Mouse (Mus musculus): ENCODE measurements around the gene Lmbr1l.

Gene Lmbr1l

DNA sequence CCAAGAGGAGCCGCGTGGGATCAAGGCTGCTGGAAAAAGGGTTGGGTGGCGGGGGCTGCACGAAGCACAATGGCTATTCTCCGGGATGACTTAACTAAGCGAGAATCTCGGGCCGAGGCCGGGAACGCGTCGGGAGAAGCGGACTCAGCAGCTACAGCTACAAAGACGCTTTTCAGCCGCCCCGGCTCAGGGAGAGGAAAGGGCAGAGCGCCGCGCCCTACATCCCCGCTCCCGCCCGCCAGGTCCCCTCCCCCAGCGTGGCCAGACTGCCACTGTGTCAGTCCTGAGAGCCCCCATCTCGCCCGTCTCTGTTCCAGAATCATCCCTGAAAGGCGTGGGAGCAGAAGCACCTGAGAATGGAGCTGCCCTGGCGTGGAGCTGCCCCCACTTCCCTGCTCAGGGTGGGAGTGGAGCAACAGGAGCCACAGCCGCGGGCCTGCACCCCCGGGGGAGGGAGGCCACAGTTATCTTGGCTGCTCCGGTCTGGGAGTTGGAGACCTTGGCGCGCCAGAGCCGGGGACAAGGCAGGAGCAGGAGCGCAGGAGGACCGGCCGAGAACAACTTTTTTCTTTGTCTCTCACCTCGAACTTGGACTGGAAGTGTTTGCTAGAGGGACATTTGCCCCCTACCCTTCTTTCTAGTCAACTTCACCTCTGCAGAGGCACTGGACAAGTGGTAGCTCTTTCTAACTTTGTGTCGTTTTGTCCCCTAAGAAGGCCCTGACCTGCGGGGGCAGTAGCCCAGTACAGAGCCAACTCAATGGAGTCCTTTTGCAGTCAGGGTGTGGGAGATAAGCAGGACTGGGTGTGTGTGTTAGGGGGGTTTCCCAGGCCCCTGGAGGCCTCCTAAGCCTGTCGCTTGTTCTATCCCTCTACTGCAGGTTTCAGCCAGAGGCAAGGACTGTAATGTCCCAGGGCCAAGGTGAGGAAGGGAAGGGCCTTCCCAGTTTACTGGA is 22.1 kb downstream of the Lmbr1l start:
- DNase-seq (ENCODE audit: low spot score in 2 of 2): no peak

DNA sequence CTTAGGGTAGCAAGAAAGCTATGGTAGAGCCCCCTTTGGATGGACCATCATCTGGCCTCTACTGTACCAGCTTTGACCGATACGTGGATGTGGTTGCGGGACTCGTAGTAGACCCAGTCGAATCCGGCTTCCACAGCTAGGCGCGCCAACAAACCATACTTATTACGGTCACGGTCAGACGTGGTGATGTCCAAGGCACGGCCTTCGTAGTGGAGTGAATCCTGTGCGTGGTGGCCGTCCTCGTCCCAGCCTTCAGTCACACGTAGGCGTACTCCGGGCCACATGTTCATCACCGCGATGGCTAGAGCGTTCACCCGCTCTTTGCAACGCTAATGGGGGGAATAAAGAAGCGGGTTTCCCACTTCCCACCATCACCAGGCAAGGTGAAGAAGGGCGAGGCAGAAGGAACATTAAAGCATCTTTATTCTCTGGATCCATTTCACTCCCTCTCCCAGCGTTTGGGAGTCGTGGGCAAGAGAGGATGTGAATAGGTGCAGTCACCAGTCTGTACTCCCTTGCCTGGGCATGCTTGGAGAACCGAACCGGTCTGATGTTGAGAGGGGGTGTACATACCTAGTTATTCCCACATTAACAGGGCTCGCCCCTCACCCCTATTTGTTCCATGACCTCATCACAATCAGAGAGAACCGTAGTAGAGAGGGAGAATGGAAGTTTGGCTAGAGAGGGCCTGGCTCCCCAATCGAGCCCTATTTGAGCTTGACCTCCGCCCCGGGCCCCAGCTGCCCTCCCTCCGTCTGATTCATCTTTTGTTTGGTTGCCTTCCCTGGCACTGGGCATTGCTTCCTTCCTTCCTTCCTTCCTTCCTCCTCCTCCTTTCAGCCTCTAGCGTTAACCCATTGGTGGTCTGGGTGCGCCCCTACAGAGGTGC is 23.0 kb downstream of the Lmbr1l start:
- DNase-seq (ENCODE audit: low spot score in 2 of 2): no peak

DNA sequence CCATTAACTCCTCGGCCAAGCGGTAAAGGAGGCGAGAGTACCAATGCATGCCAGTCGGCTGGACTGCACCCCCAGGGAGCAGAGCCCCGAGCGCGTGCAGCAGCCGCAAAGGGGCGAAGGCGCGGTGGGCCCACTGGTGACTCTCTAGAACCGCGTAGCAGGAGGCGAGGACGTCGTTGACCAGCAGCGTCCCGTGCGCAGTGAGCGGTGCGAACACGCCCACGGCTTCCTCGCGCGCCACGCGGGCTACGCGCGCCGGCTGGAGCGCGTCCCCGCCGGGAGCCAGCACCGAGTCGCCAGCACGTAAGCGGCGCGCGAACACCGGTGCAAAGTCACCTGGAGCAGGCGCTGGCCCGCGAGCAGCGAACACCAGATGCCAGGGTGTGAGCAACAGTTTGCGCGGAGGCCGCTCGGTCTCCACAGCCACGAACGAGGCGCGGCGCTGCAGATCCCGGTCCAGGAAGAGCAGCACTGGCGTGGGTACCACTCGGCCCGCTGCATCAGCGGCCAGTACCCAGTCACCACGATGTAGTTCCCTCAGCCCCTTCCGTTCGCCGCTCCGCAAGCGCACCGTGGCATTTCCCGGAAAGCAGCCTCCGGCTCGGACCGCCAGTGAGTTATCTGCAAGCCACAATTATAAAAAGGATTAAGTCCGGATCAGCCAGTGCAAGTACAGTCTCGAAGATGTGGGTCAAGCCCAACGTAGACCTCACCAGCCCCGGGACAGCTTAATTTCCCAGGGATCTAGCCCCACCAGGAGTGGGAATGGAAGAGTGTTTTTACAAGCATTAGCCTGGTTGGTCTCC is 23.9 kb downstream of the Lmbr1l start, which contains the start of gene Rhebl1:
Gene Rhebl1, minus strand, starts transcription at position 601 of the 806 bp plus-strand sequence.
- no peak for DNase-seq (ENCODE audit: low spot score in 2 of 2)

DNA sequence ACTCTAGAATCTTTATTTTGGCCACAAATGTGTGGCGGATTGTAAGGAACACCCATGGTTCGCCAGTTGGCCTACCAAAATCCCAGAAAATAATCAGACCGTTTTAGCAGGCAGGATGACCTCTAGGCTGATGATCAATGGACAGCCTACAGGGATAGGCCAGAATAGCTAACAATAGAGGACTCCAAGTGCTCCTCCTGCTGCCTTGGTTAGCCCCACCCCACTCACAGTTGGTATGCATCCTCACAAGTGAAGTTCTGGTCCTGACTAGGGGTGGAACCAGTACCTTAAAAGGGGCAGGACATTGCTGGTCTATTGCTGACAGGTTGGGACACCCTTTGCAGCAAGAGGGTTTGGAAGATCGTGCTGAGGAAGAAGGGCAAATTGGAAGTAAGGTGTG is 25.0 kb downstream of the Lmbr1l start:
- no peak for DNase-seq (ENCODE audit: low spot score in 2 of 2)

DNA sequence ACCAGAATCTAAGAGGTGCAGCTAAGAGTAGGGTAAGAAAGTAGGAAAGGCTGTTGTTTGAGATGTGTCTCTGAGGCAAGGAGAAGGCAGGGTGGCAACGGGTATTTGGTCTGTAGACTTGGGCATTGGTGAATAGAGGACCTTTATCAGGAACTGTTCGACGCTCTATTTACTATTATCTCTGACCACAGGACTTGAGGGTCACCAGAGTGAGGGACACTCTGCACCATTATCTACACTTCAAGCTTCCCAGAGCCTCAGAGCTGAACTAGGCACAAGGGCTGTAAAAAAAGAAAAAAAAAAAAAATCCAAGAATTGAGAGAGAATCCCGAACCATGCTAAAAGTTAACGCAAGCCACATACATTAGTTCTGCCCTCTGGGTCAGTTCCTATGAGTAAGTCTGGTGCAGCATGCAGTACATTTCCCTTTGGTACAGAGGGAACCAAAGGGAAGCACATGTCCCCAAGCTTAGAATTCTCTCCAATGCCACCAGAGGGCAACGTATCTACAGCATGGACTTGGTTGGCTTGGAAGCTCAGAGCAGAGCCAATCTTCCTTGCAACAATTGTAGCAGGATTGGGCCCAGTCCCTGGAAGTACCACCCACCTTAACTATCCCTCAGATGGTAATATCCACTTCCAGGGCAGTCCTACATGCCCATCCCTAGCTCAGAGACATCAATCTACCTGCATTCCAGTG is 26.0 kb downstream of the Lmbr1l start:
- no peak for DNase-seq (ENCODE audit: low spot score in 2 of 2)

DNA sequence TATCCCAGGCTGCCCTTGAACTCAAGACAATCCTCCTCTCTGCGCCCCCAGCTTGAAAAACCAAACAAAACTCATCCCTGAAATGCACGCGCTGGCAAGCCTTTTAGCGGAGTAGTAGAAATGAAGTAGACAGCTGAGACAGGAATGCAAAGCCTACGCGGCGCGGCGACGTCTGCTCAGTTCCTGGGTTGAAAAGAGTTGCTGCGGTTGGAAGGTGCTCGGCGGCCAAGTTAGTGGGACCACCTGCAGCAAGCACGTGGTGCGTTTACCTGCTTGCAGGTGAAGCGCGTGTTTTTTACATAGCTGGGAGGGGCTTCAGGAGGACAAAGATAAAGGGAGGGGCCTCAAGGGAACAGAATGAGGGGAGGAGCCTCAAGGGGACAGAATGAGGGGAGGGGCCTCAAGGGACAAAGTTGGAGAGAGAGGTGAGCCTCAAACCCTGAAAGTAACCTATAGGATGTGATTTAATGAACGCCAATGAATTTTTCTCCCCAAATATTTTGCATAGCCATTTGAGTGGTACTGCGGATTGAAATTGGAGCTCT is 26.8 kb downstream of the Lmbr1l start:
- no peak for DNase-seq (ENCODE audit: low spot score in 2 of 2)

DNA sequence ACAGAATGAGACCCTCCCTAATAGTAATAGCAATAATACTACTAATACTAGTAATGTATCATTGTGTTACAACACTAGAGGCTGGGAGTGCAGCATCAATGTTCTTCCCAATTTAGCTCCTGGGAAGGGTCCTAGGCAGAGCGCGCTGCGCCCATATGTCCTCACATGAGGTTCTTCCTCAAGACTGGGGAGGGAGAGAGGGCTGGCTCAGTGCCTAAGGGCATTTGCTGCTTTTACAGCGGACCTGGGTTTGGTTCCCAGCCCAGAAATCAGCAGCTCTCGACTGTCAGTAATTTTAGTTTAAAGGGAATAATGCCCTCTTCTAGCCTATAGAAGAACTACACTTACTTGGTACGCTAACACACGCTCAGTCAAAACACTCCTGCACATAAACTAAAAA is 30.5 kb downstream of the Lmbr1l start:
- DNase-seq (ENCODE audit: low spot score in 2 of 2): no peak

DNA sequence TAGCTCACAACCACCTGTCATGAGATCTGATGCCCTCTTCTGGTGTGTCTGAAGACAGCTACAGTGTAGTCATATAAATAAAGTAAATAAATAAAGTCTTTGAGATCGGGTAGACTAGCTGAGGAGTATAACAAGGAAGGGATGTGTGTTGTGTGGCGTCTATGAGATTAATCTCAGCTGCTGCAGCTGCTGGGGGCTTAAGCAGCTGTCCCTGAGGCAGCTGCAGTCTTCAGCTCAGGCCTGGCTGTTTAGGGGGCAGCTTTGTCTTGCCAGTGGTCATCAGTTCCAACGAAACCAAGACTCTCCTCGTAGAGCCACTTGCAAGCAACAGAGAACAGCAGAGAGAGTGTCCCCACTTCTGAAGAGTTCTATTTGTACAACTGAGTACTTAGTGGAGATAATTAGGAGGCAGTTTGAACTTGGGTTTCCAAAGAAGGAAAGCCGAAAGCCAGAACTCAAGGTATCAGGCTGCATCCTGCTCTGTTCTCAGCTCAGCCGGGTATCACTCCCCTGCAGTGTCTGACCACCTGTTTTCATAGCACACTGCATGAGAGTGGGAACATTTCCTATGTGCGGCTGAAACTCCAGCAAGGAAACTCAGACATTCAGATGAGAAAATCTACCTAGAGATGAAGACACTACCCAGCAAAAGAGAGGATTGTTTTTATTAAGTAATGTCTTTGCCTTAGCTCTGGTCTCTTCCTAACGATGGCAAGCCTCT is 31.2 kb downstream of the Lmbr1l start:
- no peak for DNase-seq (ENCODE audit: low spot score in 2 of 2)

DNA sequence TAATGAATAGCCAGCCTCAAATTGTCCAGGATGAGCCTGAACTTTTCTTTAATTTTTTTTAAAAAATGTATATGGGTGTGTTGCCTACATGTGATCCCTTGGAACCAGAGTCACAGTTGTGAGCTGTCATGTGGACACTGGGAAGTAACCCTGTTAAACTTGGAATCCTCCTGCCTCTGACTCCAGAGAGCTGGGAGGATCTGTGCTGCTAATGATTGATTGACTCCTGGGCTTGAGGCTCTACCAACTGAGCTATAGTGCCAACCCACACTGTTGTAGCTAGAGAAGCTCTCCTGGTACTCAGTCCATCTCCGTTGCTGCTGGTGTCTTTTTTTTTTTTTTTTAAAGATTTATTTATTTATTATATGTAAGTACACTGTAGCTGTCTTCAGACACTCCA is 33.9 kb downstream of the Lmbr1l start:
- DNase-seq (ENCODE audit: low spot score in 2 of 2): no peak

DNA sequence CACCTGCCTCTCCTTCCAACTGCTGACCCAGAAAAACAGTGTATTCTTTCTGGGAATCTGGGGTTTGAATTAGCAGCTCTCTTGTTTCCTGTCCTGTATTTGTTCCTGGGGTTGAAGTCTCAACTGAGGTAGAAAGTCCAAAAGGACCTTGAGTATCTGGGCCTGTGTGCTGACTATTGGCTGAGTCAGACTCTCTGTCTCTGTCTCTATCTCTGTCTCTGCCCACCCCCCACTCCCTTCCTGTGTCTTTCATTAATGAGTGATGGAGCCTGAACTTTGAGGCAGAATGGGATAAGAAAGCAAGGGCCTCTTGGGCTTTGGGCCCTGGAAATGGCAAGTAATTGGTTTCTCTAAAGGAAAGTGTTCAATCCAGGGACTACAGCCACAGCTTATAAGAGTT is 34.4 kb downstream of the Lmbr1l start:
- no peak for DNase-seq (ENCODE audit: low spot score in 2 of 2)

DNA sequence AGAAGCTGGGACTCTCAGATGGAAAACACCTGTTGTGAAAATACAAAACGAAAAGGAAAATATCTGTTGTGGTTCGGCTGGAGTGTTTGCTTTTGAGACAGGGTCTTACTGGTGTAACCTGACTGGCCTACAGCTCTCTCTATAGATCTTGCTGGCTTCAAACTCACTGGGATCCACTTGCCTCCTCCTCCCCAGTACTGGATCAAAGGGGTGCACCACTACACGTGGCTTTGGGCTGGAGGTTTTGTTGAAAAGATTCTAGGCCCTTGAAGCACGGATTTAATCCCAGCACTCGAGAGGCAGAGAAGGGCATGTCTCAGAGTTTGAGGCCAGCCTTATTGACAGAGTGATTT is 36.4 kb downstream of the Lmbr1l start:
- no peak for DNase-seq (ENCODE audit: low spot score in 2 of 2)

DNA sequence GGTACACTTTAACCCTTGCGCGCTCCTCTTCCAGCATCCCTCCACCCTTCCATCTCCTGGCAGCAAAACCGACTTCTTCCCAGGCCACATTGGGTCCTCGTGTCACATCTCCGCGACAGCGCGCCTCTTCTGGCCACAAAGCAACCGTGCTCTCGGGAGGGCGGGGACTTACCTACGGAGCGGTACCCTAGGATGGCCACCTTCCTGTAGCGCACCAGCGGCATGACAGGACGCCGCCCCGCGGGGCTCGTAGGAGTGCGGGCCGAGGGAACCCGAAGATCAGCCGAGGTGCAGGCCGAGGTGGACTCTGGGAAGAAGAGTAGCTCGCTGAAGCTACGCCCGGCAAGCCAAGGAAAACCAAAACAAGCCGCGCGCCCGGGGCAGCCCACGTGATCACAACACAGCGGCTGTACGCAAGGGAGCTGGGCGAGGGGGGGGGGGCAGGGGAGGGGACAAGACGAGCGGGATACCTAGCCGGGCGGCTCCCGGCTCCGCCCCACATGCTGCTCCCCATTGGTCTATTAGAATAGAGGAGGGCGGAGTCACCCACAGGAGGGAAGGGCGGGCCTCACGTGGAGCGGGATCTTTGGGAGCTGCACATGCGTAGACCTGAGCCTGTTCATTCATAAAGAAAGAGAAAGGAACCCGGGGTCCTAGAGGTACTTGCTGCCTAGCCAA is 36.9 kb downstream of the Lmbr1l start:
- DNase-seq (ENCODE audit: low spot score in 2 of 2): peak; percentile 71 to 77

DNA sequence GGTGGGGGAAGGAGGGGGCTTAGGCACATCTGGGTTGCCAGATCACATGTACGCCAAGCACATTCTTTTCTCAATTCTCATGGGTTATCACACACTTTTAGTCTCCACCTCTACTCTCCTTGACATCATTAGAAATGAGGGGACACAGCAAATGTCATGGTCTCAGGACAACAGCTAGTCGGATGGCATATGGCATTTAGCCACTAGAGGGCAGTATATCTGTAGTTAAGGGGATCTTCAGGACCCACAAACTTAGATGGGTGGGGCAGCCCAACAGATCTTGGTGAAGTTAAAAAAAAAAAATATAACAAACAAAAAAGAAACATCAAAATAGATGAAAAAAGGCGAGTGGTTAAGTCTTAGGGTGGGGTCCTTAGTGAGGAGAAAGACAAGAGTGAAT is 40.7 kb downstream of the Lmbr1l start:
- DNase-seq (ENCODE audit: low spot score in 2 of 2): peak in 1 of 2 experiments; percentile 48

DNA sequence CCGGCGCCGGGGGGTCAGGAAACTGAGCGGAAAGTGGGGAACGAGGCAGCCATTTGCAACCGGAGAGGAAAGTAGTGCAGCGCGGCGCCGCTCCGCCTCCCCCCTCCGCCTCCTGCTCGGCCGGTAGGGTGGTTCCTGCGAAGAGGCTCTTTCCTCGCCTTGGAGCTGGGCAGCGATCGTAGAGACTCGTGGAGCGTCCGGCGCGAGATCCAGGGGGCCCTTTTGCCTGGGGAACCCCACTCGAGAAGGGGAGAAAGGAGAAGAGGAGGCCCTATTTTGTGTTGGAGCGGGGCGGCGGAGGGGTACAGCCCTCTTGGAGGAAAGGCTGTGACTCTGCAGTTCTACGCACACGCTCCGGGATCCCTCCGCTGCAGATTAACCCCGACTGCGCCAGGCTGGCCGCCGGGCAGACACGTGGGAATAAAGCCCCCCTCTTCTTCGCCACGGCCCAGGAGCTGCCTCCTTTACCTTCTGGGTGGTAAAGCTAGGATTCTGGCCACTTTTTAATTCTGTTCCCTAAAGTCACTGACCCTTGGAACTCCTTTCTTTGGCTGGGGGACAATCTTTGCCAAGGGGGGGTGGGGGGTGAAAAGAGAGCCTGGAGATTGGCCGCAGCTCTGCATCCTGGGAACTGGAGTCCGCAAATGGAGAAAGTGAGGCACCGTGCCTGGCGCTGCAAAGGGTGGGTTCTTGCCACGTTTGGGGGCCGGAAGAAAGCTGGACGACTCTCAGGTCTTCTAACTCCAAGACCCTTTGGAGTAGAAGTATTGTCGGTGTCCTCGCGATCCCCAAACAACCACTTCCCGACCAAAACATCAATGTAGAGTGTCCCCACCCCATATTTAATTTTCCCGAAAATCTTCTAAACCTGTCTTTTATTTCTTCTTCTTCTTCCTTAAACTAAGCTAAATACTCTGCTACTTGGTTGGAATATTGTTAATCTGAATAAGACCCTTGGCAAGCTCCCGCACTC is 45.8 kb downstream of the Lmbr1l start:
- DNase-seq (ENCODE audit: low spot score in 2 of 2): peak; percentile 94 to 96

DNA sequence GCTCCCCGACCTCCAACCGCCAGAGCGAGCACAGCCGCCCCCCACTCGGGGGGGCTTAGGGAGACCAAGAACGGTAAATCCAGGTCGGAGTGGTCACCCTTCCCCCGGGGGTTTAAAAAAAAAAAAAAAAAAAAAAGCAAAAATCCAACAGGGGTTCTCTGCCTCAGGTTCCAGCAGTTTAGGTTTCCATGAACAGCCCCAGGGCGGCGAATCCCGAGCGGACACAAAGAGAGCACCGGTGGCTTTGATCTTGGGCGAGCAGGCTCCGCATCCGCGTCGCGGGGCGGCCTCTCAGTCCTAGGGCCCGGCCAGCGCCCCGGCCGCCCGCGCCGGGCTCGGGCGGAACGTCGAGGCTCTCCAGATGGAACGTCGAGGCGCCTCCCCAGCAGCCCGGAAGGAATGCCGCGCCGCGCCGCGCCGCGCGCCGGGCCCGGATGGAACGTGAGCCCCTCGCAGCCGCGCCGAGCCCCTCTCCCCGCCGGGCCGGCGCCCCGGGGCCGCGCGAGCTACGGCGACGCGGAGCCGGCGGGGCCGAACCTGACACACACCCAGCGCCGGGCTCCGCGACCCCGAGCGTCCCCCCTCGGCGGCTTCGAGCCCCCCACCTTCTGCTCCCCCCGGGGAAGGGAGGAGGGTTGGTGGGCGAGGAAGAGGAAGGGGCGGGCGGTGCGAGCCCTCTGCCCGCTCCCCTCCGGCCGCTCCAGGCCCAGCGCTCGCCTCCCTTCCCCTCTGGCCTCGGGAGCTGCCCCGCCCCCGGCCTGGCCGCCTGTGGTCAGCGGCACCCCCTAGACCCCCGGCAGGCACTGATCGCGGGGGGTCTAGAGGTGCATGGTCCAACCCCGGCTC is 46.7 kb downstream of the Lmbr1l start, which contains the start of gene Kmt2d:
Gene Kmt2d, minus strand, starts transcription at position 135 of the 846 bp plus-strand sequence.
- no peak for DNase-seq (ENCODE audit: low spot score in 2 of 2)

DNA sequence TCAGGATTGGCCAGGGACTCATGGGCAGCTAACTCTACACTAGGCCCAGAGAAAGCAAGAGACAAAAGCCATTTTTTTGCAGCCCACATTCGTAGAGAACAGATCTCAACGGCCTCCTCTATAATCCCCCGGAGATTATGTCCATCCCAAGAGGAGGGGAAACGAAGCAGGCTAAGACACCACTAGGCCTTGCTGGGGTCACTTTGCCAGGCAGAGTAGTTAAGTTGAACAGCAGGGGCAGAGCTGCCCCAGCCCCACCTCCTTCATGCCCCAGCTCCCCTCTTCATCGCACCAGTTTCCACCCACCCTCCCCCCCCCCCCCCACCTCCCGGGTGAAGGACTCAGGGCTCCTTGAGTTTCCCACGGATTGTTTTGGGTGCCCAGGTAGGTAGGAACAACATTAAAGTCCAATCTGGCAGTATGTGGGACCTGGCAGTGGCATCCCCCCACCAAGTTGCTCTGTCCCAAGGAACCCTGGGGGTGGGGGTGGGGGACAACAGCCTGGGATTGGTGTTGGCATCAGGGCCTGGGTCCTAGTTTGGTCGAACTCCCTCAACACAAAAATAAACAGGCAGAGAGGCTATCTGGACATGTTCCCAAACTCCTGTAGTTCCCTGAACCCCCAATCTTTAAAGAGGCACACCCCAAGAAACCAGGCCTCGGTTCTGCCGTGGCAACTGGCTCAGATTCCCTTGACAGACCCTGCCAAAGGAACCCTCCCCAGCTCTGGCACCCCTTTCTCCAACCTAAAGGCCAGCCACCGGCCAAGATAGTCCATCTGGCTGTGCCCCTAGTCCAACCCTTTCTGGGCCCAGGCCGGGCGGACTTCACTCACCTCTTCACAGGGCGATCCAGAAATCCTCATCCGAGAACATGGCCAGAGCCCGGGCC is 47.6 kb downstream of the Lmbr1l start:
- DNase-seq (ENCODE audit: low spot score in 2 of 2): no peak
